Mouse (Mus musculus): ENCODE data around the gene Tspan32. TPM values are rescaled to one million over a fixed set of nuclear protein-coding genes. Genes with fewer than 3 reads are reported as not detected.

Tspan32 gene
- polyA plus RNA-seq, 1 experiment: 0.10 TPM

- TF ChIP-seq POLR2A (IDR thresholded peaks at IDR 0.05; ENCODE audit: control insufficient read depth, low read depth, low read length) (no peak), CTCF (IDR thresholded peaks at IDR 0.05; ENCODE audit: control insufficient read depth, insufficient read depth, insufficient replicate concordance, low read depth, low read length) (no peak)
- Histone ChIP-seq H3K27me3 (ENCODE audit: control insufficient read depth, insufficient read depth, low read length) (no peaks in the 10 kb centered on the region), H3K27ac (ENCODE audit: control insufficient read depth, insufficient read depth, low read depth, low read length) (no peak overlapping the region), H3K36me3 (ENCODE audit: control insufficient read depth, insufficient read depth, low read length) (no peaks in the 10 kb centered on the region), H3K4me1 (ENCODE audit: control insufficient read depth, insufficient read depth, low read length) (peaks cover 26% of the 10 kb centered on the region), H3K4me3 (ENCODE audit: control insufficient read depth, low read depth, low read length) (peak overlapping the region; percentile 25)
Observed at GRCm38 (mm10) chr7:143055001-143055400, 50.2 kb downstream of the Tspan32 start.

- Histone ChIP-seq H3K27me3 (ENCODE audit: control insufficient read depth, insufficient read depth, low read length) (no peaks in the 10 kb centered on the region), H3K4me3 (ENCODE audit: control insufficient read depth, low read depth, low read length) (peak overlapping the region; percentile 32), H3K36me3 (ENCODE audit: control insufficient read depth, insufficient read depth, low read length) (no peaks in the 10 kb centered on the region), H3K4me1 (ENCODE audit: control insufficient read depth, insufficient read depth, low read length) (peaks cover 26% of the 10 kb centered on the region), H3K27ac (ENCODE audit: control insufficient read depth, insufficient read depth, low read depth, low read length) (peak overlapping the region; percentile 19; the same call in 1 of the 2 replicates)
- TF ChIP-seq CTCF (IDR thresholded peaks at IDR 0.05; ENCODE audit: control insufficient read depth, insufficient read depth, insufficient replicate concordance, low read depth, low read length): no peak
- no peak for TF ChIP-seq POLR2A (IDR thresholded peaks at IDR 0.05; ENCODE audit: control insufficient read depth, low read depth, low read length)
Observed at GRCm38 (mm10) chr7:143055499-143056186, 50.8 kb downstream of the Tspan32 start.

- no peaks in the 10 kb centered on the region for H3K36me3 ChIP-seq (ENCODE audit: control insufficient read depth, insufficient read depth, low read length)
- TF ChIP-seq CTCF (IDR thresholded peaks at IDR 0.05; ENCODE audit: control insufficient read depth, insufficient read depth, insufficient replicate concordance, low read depth, low read length) (no peak), POLR2A (IDR thresholded peaks at IDR 0.05; ENCODE audit: control insufficient read depth, low read depth, low read length) (no peak)
- H3K4me1 ChIP-seq (ENCODE audit: control insufficient read depth, insufficient read depth, low read length): peaks cover 26% of the 10 kb centered on the region
Observed at GRCm38 (mm10) chr7:143057023-143057422, 52.2 kb downstream of the Tspan32 start.

GRCm38 (mm10) chr7:143057667-143058220 lies 52.9 kb downstream of the Tspan32 start:
- no peak overlapping the region for H3K4me3 ChIP-seq (ENCODE audit: control insufficient read depth, low read depth, low read length)
- TF ChIP-seq CTCF (IDR thresholded peaks at IDR 0.05; ENCODE audit: control insufficient read depth, insufficient read depth, insufficient replicate concordance, low read depth, low read length) (no peak), POLR2A (IDR thresholded peaks at IDR 0.05; ENCODE audit: control insufficient read depth, low read depth, low read length) (no peak)
- H3K27me3 ChIP-seq (ENCODE audit: control insufficient read depth, insufficient read depth, low read length): no peaks in the 10 kb centered on the region
- H3K36me3 ChIP-seq (ENCODE audit: control insufficient read depth, insufficient read depth, low read length): no peaks in the 10 kb centered on the region
- H3K27ac ChIP-seq (ENCODE audit: control insufficient read depth, insufficient read depth, low read depth, low read length): no peak overlapping the region
- peaks cover 26% of the 10 kb centered on the region for H3K4me1 ChIP-seq (ENCODE audit: control insufficient read depth, insufficient read depth, low read length)

More at GRCm38 (mm10) chr7:143057023-143057422, 52.2 kb downstream of the Tspan32 start:
- H3K27me3 ChIP-seq (ENCODE audit: control insufficient read depth, insufficient read depth, low read length): no peaks in the 10 kb centered on the region
- no peak overlapping the region for H3K27ac ChIP-seq (ENCODE audit: control insufficient read depth, insufficient read depth, low read depth, low read length)
- no peak overlapping the region for H3K4me3 ChIP-seq (ENCODE audit: control insufficient read depth, low read depth, low read length)

GRCm38 (mm10) chr7:143058221-143058697 lies 53.4 kb downstream of the Tspan32 start:
- Histone ChIP-seq H3K27ac (ENCODE audit: control insufficient read depth, insufficient read depth, low read depth, low read length) (no peak overlapping the region), H3K36me3 (ENCODE audit: control insufficient read depth, insufficient read depth, low read length) (no peaks in the 10 kb centered on the region), H3K4me3 (ENCODE audit: control insufficient read depth, low read depth, low read length) (no peak overlapping the region), H3K27me3 (ENCODE audit: control insufficient read depth, insufficient read depth, low read length) (no peaks in the 10 kb centered on the region), H3K4me1 (ENCODE audit: control insufficient read depth, insufficient read depth, low read length) (peaks cover 21% of the 10 kb centered on the region)
- TF ChIP-seq CTCF (IDR thresholded peaks at IDR 0.05; ENCODE audit: control insufficient read depth, insufficient read depth, insufficient replicate concordance, low read depth, low read length): no peak
- TF ChIP-seq POLR2A (IDR thresholded peaks at IDR 0.05; ENCODE audit: control insufficient read depth, low read depth, low read length): no peak

- H3K27me3 ChIP-seq (ENCODE audit: control insufficient read depth, insufficient read depth, low read length): no peaks in the 10 kb centered on the region
- H3K4me1 ChIP-seq (ENCODE audit: control insufficient read depth, insufficient read depth, low read length): peaks cover 19% of the 10 kb centered on the region
- H3K36me3 ChIP-seq (ENCODE audit: control insufficient read depth, insufficient read depth, low read length): no peaks in the 10 kb centered on the region
- TF ChIP-seq CTCF (IDR thresholded peaks at IDR 0.05; ENCODE audit: control insufficient read depth, insufficient read depth, insufficient replicate concordance, low read depth, low read length): no peak
- TF ChIP-seq POLR2A (IDR thresholded peaks at IDR 0.05; ENCODE audit: control insufficient read depth, low read depth, low read length): no peak
- H3K27ac ChIP-seq (ENCODE audit: control insufficient read depth, insufficient read depth, low read depth, low read length): no peak overlapping the region
- no peak overlapping the region for H3K4me3 ChIP-seq (ENCODE audit: control insufficient read depth, low read depth, low read length)
Observed at GRCm38 (mm10) chr7:143059202-143059870, 54.5 kb downstream of the Tspan32 start.

GRCm38 (mm10) chr7:143062704-143063103 lies 57.9 kb downstream of the Tspan32 start:
- Histone ChIP-seq H3K36me3 (ENCODE audit: control insufficient read depth, insufficient read depth, low read length) (no peaks in the 10 kb centered on the region), H3K4me3 (ENCODE audit: control insufficient read depth, low read depth, low read length) (no peak overlapping the region), H3K4me1 (ENCODE audit: control insufficient read depth, insufficient read depth, low read length) (peaks cover 5% of the 10 kb centered on the region), H3K27me3 (ENCODE audit: control insufficient read depth, insufficient read depth, low read length) (no peaks in the 10 kb centered on the region), H3K27ac (ENCODE audit: control insufficient read depth, insufficient read depth, low read depth, low read length) (no peak overlapping the region)
- TF ChIP-seq CTCF (IDR thresholded peaks at IDR 0.05; ENCODE audit: control insufficient read depth, insufficient read depth, insufficient replicate concordance, low read depth, low read length): no peak
- TF ChIP-seq POLR2A (IDR thresholded peaks at IDR 0.05; ENCODE audit: control insufficient read depth, low read depth, low read length): no peak

All from testis, adult 2 months (tissue).